In the genomic region with DNA sequence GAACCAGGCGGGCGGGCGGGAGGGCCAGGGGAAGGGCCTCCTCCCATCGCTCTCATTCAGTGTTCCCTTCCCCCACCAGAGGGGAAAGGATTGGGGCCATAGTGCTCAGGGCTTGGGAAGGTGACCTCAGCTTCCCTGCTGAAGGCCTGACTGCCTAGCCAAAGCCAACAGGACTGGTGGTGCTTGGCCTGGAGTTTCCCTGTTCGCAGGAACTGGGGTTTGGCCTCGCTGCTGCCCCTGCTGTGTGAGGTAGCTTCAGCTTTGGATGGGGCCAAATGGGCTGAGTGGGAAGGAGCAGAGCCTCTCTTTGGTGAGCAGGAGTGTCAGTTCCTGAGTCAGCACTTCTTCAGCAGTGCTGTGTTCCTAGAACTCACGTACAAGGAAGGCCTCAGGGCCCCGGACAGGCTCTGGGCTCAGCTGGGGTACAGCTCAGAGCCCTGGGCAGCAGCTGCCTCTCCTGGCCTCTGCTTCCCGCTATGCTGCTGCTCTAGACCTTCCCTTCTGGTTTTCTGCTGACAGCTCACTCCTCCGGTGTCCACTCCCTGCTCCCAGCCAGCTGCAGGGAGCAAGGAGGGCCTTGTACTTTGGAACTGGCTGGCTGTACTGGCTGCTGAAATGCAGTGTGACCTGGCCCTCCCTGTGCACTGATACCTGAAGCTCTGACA, we compare ENCODE assay signal across 8 mouse cellular contexts. TPM values are rescaled to one million over a fixed set of nuclear protein-coding genes. Genes with fewer than 3 reads are reported as not detected.
DNase-seq lines count a peak whose midpoint lies in the region; ATAC-seq lines count a peak whose summit lies in the region.

No protein-coding gene starts in this region.

- peak overlapping the region; percentile 11; the same call in 1 of the 2 replicates for H3K4me2 ChIP-seq in heart, embryonic 14.5 days (ENCODE audit: low read length)

- no peaks in the 10 kb centered on the region for H3K27me3 ChIP-seq in heart, embryonic 14.5 days (ENCODE audit: control insufficient read depth, insufficient read depth, low read length)

- peaks cover 20 to 26% of the 10 kb centered on the region in 2 experiments for H3K4me1 ChIP-seq in heart, embryonic 14.5 days (ENCODE audit: control insufficient read depth in 2 of 2, insufficient read depth in 2 of 2, low read length in 2 of 2)

- H3K36me3 ChIP-seq in heart, embryonic 14.5 days (ENCODE audit: control insufficient read depth, insufficient read depth, low read length) = peaks cover 52% of the 10 kb centered on the region

- no peaks in the 10 kb centered on the region for H3K9me3 ChIP-seq in heart, embryonic 14.5 days (ENCODE audit: control insufficient read depth, low read length)

- peak; percentile 54 for DNase-seq in adrenal gland, adult 2 months
- no peak for DNase-seq in adrenal gland, postnatal 25 days
- DNase-seq in c-Kit-negative CD71-positive TER-119-positive erythroid progenitor cells, embryonic 14.5 days (ENCODE audit: low read depth, low spot score) = peak; percentile 61
- peak; percentile 68 to 93 for DNase-seq in kidney, postnatal 25 days
- DNase-seq in ovary, postnatal 14 days (ENCODE audit: low spot score) = no peak
- DNase-seq in adrenal gland, postnatal 36 days = no peak

- H3K4me3 ChIP-seq in heart, embryonic 14.5 days (ENCODE audit: control insufficient read depth in 1 of 2, insufficient read depth in 1 of 2, low read depth in 1 of 2, low read length in 2 of 2) = no peak overlapping the region

- H3K27ac ChIP-seq in heart, embryonic 14.5 days (replicated peaks in 1 of 2; ENCODE audit: control insufficient read depth in 1 of 2, insufficient read depth in 1 of 2, low read depth in 2 of 2, low read length in 2 of 2) = peak overlapping the region; percentile 50 to 64

- 54% methylated on average over 10 of the region's 10 CpGs for WGBS in heart, embryonic 14.5 days

- no peak overlapping the region for H3K9ac ChIP-seq in heart, embryonic 14.5 days (ENCODE audit: low read length)

- no peak; the same call in 1 of the 2 replicates for ATAC-seq in heart, embryonic 14.5 days (ENCODE audit: insufficient number of reproducible peaks, insufficient read depth, low FRiP score, low read depth)
- no peak for ATAC-seq in CD4-positive, CD25-positive, alpha-beta regulatory T cell, adult 4 months

RNA-seq across cellular contexts. Expression of gene Ehd1, which starts 14.7 kb away (rescaled TPM):
- total RNA-seq in adrenal gland, adult 2 months (2021) = 100 to 1,000 TPM; 129 to 133 TPM
- 470 and 474 TPM in 2 replicates for polyA plus RNA-seq in adrenal gland, adult 2 months (2012; rRNA removed)
- total RNA-seq in adrenal gland, postnatal 25 days (2021) = 101 and 126 TPM in 2 replicates
- polyA plus RNA-seq in heart, embryonic 14.5 days (2014; fragmentation: Nextera tagmentation; extraction: Ambion mirVana) = 51.7 and 60.0 TPM in 2 replicates
- 100 to 1,000 TPM; 119 to 188 TPM for total RNA-seq in adrenal gland, postnatal 36 days (2021)
- 10 to 100 TPM in 1 of 2 experiments, 1 to 10 TPM in 1; 6.4 to 22.8 TPM for polyA plus RNA-seq in CD4-positive, CD25-positive, alpha-beta regulatory T cell, adult 4 months (2017; shearing (Covaris generic))

RNA-seq across cellular contexts. Expression of gene Cdc42bpg, which starts 15.0 kb away (rescaled TPM):
- total RNA-seq in adrenal gland, adult 2 months (2021) = 10 to 100 TPM; 14.4 to 24.6 TPM
- polyA plus RNA-seq in adrenal gland, adult 2 months (2012; rRNA removed) = 23.7 and 26.6 TPM in 2 replicates
- total RNA-seq in adrenal gland, postnatal 25 days (2021) = 22.8 and 34.2 TPM in 2 replicates
- 0.43 and 0.78 TPM in 2 replicates for polyA plus RNA-seq in heart, embryonic 14.5 days (2014; fragmentation: Nextera tagmentation; extraction: Ambion mirVana)
- total RNA-seq in adrenal gland, postnatal 36 days (2021) = 10 to 100 TPM; 22.6 to 23.5 TPM
- under 1 TPM; 0.07 to 0.13 TPM for polyA plus RNA-seq in CD4-positive, CD25-positive, alpha-beta regulatory T cell, adult 4 months (2017; shearing (Covaris generic))

RNA-seq across cellular contexts. Expression of gene Men1, which starts 43.5 kb away (rescaled TPM):
- 10 to 100 TPM; 54.6 to 54.8 TPM for total RNA-seq in adrenal gland, adult 2 months (2021)
- 71.1 and 71.2 TPM in 2 replicates for polyA plus RNA-seq in adrenal gland, adult 2 months (2012; rRNA removed)
- total RNA-seq in adrenal gland, postnatal 25 days (2021) = 60.1 and 69.7 TPM in 2 replicates
- 23.3 and 24.1 TPM in 2 replicates for polyA plus RNA-seq in heart, embryonic 14.5 days (2014; fragmentation: Nextera tagmentation; extraction: Ambion mirVana)
- total RNA-seq in adrenal gland, postnatal 36 days (2021) = 10 to 100 TPM; 48.7 to 56.3 TPM
- polyA plus RNA-seq in CD4-positive, CD25-positive, alpha-beta regulatory T cell, adult 4 months (2017; shearing (Covaris generic)) = 10 to 100 TPM; 16.9 to 32.1 TPM

RNA-seq across cellular contexts. Expression of gene Map4k2, which starts 49.7 kb away (rescaled TPM):
- 10 to 100 TPM; 36.1 to 38.5 TPM for total RNA-seq in adrenal gland, adult 2 months (2021)
- 150 and 161 TPM in 2 replicates for polyA plus RNA-seq in adrenal gland, adult 2 months (2012; rRNA removed)
- 44.7 and 56.3 TPM in 2 replicates for total RNA-seq in adrenal gland, postnatal 25 days (2021)
- polyA plus RNA-seq in heart, embryonic 14.5 days (2014; fragmentation: Nextera tagmentation; extraction: Ambion mirVana) = 9.0 and 13.0 TPM in 2 replicates
- total RNA-seq in adrenal gland, postnatal 36 days (2021) = 10 to 100 TPM; 29.9 to 32.2 TPM
- 100 to 1,000 TPM in 1 of 2 experiments, 10 to 100 TPM in 1; 77.5 to 135 TPM for polyA plus RNA-seq in CD4-positive, CD25-positive, alpha-beta regulatory T cell, adult 4 months (2017; shearing (Covaris generic))

RNA-seq across cellular contexts. Expression of gene Atg2a, which starts 49.8 kb away (rescaled TPM):
- 10 to 100 TPM; 31.0 to 36.0 TPM for total RNA-seq in adrenal gland, adult 2 months (2021)
- polyA plus RNA-seq in adrenal gland, adult 2 months (2012; rRNA removed) = 105 and 108 TPM in 2 replicates
- 33.8 and 47.0 TPM in 2 replicates for total RNA-seq in adrenal gland, postnatal 25 days (2021)
- 7.1 and 7.8 TPM in 2 replicates for polyA plus RNA-seq in heart, embryonic 14.5 days (2014; fragmentation: Nextera tagmentation; extraction: Ambion mirVana)
- 10 to 100 TPM; 30.7 to 33.3 TPM for total RNA-seq in adrenal gland, postnatal 36 days (2021)
- 10 to 100 TPM; 10.4 to 14.7 TPM for polyA plus RNA-seq in CD4-positive, CD25-positive, alpha-beta regulatory T cell, adult 4 months (2017; shearing (Covaris generic))

Comparison
In these comparisons a context has a peak if more than half of its experiments do, and no peak if none do; other contexts are left out.
1. DNase-seq: peak in adrenal gland, adult 2 months (single experiment), c-Kit-negative CD71-positive TER-119-positive erythroid progenitor cells, embryonic 14.5 days (single experiment) and kidney, postnatal 25 days (2 of 2); none in adrenal gland, postnatal 25 days (single experiment), ovary, postnatal 14 days (single experiment) and adrenal gland, postnatal 36 days (0 of 2).